Mouse (Mus musculus): ENCODE data around the gene Foxj1.
A peak's percentile ranks its signal among the peaks of the same experiment; 100 is the strongest.

The Foxj1 gene

GRCm38 (mm10) chr11:116306126-116306982 lies 28.8 kb downstream of the Foxj1 start:
- DNase-seq (ENCODE audit: inconsistent ontology term) = peak; percentile 98

- no peak for DNase-seq (ENCODE audit: inconsistent ontology term)
Observed at GRCm38 (mm10) chr11:116305423-116305822, 29.8 kb downstream of the Foxj1 start.

- DNase-seq (ENCODE audit: inconsistent ontology term) = no peak
Observed at GRCm38 (mm10) chr11:116298621-116299020, 36.6 kb downstream of the Foxj1 start.

GRCm38 (mm10) chr11:116298221-116298620 lies 37.0 kb downstream of the Foxj1 start:
- no peak for DNase-seq (ENCODE audit: inconsistent ontology term)

GRCm38 (mm10) chr11:116297017-116297416 lies 38.2 kb downstream of the Foxj1 start:
- DNase-seq (ENCODE audit: inconsistent ontology term) = no peak

GRCm38 (mm10) chr11:116296191-116296734 lies 38.9 kb downstream of the Foxj1 start:
- no peak for DNase-seq (ENCODE audit: inconsistent ontology term)

GRCm38 (mm10) chr11:116294319-116294718 lies 40.9 kb downstream of the Foxj1 start:
- DNase-seq (ENCODE audit: inconsistent ontology term) = peak; percentile 51

GRCm38 (mm10) chr11:116293538-116294137 lies 41.6 kb downstream of the Foxj1 start:
- DNase-seq (ENCODE audit: inconsistent ontology term) = no peak

GRCm38 (mm10) chr11:116292401-116292800 lies 42.8 kb downstream of the Foxj1 start:
- DNase-seq (ENCODE audit: inconsistent ontology term) = no peak

GRCm38 (mm10) chr11:116290556-116290955 lies 44.6 kb downstream of the Foxj1 start:
- no peak for DNase-seq (ENCODE audit: inconsistent ontology term)

GRCm38 (mm10) chr11:116287351-116287750 lies 47.8 kb downstream of the Foxj1 start:
- DNase-seq (ENCODE audit: inconsistent ontology term) = no peak

GRCm38 (mm10) chr11:116285770-116286191 lies 49.4 kb downstream of the Foxj1 start:
- no peak for DNase-seq (ENCODE audit: inconsistent ontology term)

- DNase-seq (ENCODE audit: inconsistent ontology term) = no peak
Observed at GRCm38 (mm10) chr11:116283982-116284381, 51.2 kb downstream of the Foxj1 start.

GRCm38 (mm10) chr11:116282912-116283521 lies 52.2 kb downstream of the Foxj1 start:
- no peak for DNase-seq (ENCODE audit: inconsistent ontology term)

GRCm38 (mm10) chr11:116282089-116282488 lies 53.1 kb downstream of the Foxj1 start:
- peak; percentile 25 for DNase-seq (ENCODE audit: inconsistent ontology term)

GRCm38 (mm10) chr11:116281671-116282070 lies 53.5 kb downstream of the Foxj1 start:
- DNase-seq (ENCODE audit: inconsistent ontology term) = peak; percentile 9

GRCm38 (mm10) chr11:116280751-116281663 lies 54.2 kb downstream of the Foxj1 start, which contains the start of gene Galr2:
Gene Galr2 (plus strand): TSS chr11:116280939.
- DNase-seq (ENCODE audit: inconsistent ontology term) = peak; percentile 20

Data from Muller cell, postnatal 12 days (primary cell).